Mouse (Mus musculus) myocyte (in vitro differentiated cells): ENCODE results near the gene Lrrc37a. TPM values are rescaled to one million over a fixed set of nuclear protein-coding genes. Genes with fewer than 3 reads are reported as not detected.
A peak's percentile ranks its signal among the peaks of the same experiment; 100 is the strongest.

Experiments
- H3K27me3 ChIP-seq: one replicate; pipeline ENCODE4 v1.6.1; 2011; ENCODE audit not compliant: control insufficient read depth, insufficient read depth, insufficient read length
- H3K36me3 ChIP-seq: one replicate; pipeline ENCODE4 v1.6.1; 2011; ENCODE audit not compliant: control insufficient read depth, insufficient read depth
- H3K4me2 ChIP-seq: one replicate; pipeline ENCODE4 v1.6.1; 2011; ENCODE audit warnings: low read depth, control low read depth
- H3K4me3 ChIP-seq: one replicate; pipeline ENCODE4 v1.5.1; 2011; ENCODE audit warnings: mild to moderate bottlenecking, control low read depth, moderate library complexity
- H3K79me2 ChIP-seq: one replicate; pipeline ENCODE4 v1.6.1; 2011; ENCODE audit not compliant: control insufficient read depth, insufficient read depth
- H3ac ChIP-seq: one replicate; pipeline ENCODE4 v1.6.1; 2011; ENCODE audit not compliant: control insufficient read depth, insufficient read length
- CEBPB ChIP-seq: IDR thresholded peaks from 2 replicates; pipeline ENCODE4 v1.6.1; 2011; ENCODE audit warnings: mild to moderate bottlenecking, moderate library complexity; ENCODE audit not compliant: poor library complexity, insufficient read depth, severe bottlenecking
- E2F4 ChIP-seq: IDR thresholded peaks from one replicate; pipeline ENCODE4 v1.6.1; 2011; ENCODE audit warnings: mild to moderate bottlenecking, control low read depth, moderate library complexity; ENCODE audit not compliant: insufficient read depth
- MAX ChIP-seq: IDR thresholded peaks from one replicate; pipeline ENCODE4 v1.6.1; 2011; ENCODE audit warnings: low read depth, mild to moderate bottlenecking, control low read depth
- MYOD1 ChIP-seq, 3 experiments: IDR thresholded peaks; one replicate each; pipeline ENCODE4 v1.6.1; 2011; ENCODE audit warnings: control low read depth in 2 of 3, low read depth in 2 of 3, mild to moderate bottlenecking in 2 of 3, moderate library complexity in 1 of 3; ENCODE audit not compliant: insufficient read length in 2 of 3, control insufficient read depth in 1 of 3
- MYOG ChIP-seq, 3 experiments: IDR thresholded peaks; one replicate each; pipeline ENCODE4 v1.6.1; 2011; ENCODE audit warnings: control low read depth in 2 of 3, low read depth in 2 of 3, mild to moderate bottlenecking in 2 of 3; ENCODE audit not compliant: insufficient read length in 2 of 3, control insufficient read depth in 1 of 3, insufficient read depth in 1 of 3
- POLR2A ChIP-seq: IDR thresholded peaks from one replicate; pipeline ENCODE4 v1.6.1; 2011; ENCODE audit warnings: low read depth, mild to moderate bottlenecking, control low read depth, moderate library complexity; ENCODE audit not compliant: insufficient read length
- POLR2AphosphoS2 ChIP-seq: IDR thresholded peaks from one replicate; pipeline ENCODE4 v1.6.1; 2011; ENCODE audit warnings: low read depth, control low read depth; ENCODE audit not compliant: insufficient read length
- REST ChIP-seq: IDR thresholded peaks from one replicate; pipeline ENCODE4 v1.6.1; 2011; ENCODE audit warnings: mild to moderate bottlenecking, control low read depth, moderate library complexity; ENCODE audit not compliant: insufficient read depth, insufficient read length
- SRF ChIP-seq: IDR thresholded peaks from one replicate; pipeline ENCODE4 v1.6.1; 2011; ENCODE audit warnings: low read depth; ENCODE audit not compliant: control insufficient read depth, insufficient read length
- TCF12 ChIP-seq: IDR thresholded peaks from one replicate; pipeline ENCODE4 v1.6.1; 2011; ENCODE audit warnings: mild to moderate bottlenecking, control low read depth; ENCODE audit not compliant: poor library complexity, insufficient read depth, severe bottlenecking
- TCF3 ChIP-seq: IDR thresholded peaks from one replicate; pipeline ENCODE4 v1.6.1; 2011; ENCODE audit warnings: low read depth, control low read depth; ENCODE audit not compliant: insufficient read length
- USF1 ChIP-seq: IDR thresholded peaks from one replicate; pipeline ENCODE4 v1.6.1; 2011; ENCODE audit warnings: low read depth, mild to moderate bottlenecking, control low read depth, moderate library complexity
- polyA plus RNA-seq: library from polyadenylated mRNA; unstranded; fragments of >200 nt; fragmentation: generic; extraction: Trizol; gene quantifications from one replicate; pipeline ENCODE4 v1.2.1, GENCODE M21; 2012; ENCODE audit warnings: missing spikeins

Gene Lrrc37a
- polyA plus RNA-seq, 1 experiment: not detected

DNA sequence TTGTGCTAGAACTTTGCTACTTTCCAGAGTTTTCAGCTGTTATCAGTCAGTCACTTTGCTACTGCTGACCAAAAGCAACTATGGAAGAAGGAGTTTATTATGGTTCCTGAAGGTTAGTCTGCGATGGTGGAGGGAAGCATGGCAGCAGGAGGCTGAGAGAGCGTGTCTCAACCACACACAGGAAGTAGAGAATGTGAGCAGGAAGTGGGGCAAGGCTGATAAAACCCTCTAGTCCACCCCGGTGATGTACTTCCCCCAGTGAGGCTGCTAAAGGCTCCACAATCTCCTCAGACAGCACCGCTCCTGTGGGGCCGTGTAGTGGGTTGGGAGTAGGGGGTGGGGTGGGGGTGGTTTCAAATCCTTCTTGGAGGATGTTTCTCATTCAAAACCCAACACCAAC, 68.1 kb downstream of the Lrrc37a start:
- Histone ChIP-seq H3ac (no peak overlapping the region), H3K27me3 (peaks cover 65% of the 10 kb centered on the region)
- no peak for TF ChIP-seq REST
- no peak for TF ChIP-seq E2F4
- TF ChIP-seq MYOG (IDR thresholded peaks at IDR 0.05; ENCODE audit: control insufficient read depth in 1 of 3, insufficient read depth in 1 of 3, insufficient read length in 2 of 3, low read depth in 2 of 3): no peak
- no peak for TF ChIP-seq SRF
- TF ChIP-seq MAX: no peak
- TF ChIP-seq TCF12: no peak
- no peak for TF ChIP-seq CEBPB
- no peak for TF ChIP-seq USF1
- TF ChIP-seq POLR2AphosphoS2: no peak
- TF ChIP-seq TCF3: no peak
- TF ChIP-seq POLR2A: no peak
- TF ChIP-seq MYOD1 (IDR thresholded peaks at IDR 0.05; ENCODE audit: control insufficient read depth in 1 of 3, insufficient read length in 2 of 3, low read depth in 2 of 3): no peak

DNA sequence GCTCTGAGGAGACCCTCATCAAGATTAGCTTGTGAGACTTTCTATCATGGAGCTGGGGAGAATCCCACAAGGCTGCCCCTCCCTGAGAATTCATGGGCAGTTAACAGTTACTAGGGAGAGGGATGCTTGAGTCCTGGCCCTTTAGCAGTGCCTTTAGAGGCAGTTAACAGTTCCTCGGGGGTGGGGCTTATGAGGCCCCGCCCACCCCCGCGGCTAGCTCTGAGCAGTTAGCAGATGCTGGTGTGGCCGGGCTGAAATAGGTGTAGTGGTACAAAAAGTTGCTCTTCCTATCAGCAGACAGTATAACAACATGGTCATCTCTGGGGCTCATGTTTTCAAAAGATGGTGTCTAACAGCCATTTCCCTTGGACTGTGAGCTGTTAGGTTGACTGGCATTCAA, 79.4 kb downstream of the Lrrc37a start:
- no peak for TF ChIP-seq REST
- TF ChIP-seq USF1: no peak
- TF ChIP-seq POLR2AphosphoS2: no peak
- TF ChIP-seq MAX: no peak
- no peak for TF ChIP-seq MYOG (IDR thresholded peaks at IDR 0.05; ENCODE audit: control insufficient read depth in 1 of 3, insufficient read depth in 1 of 3, insufficient read length in 2 of 3, low read depth in 2 of 3)
- no peak for TF ChIP-seq POLR2A
- TF ChIP-seq SRF: no peak
- no peak for TF ChIP-seq E2F4
- no peak for TF ChIP-seq CEBPB
- no peak for TF ChIP-seq TCF12
- no peak for TF ChIP-seq MYOD1 (IDR thresholded peaks at IDR 0.05; ENCODE audit: control insufficient read depth in 1 of 3, insufficient read length in 2 of 3, low read depth in 2 of 3)
- no peak for TF ChIP-seq TCF3

More for the DNA sequence above, 68.1 kb downstream of the Lrrc37a start:
- no peak overlapping the region for H3K4me2 ChIP-seq
- no peaks in the 10 kb centered on the region for H3K79me2 ChIP-seq
- H3K4me3 ChIP-seq: no peak overlapping the region
- H3K36me3 ChIP-seq: no peaks in the 10 kb centered on the region

DNA sequence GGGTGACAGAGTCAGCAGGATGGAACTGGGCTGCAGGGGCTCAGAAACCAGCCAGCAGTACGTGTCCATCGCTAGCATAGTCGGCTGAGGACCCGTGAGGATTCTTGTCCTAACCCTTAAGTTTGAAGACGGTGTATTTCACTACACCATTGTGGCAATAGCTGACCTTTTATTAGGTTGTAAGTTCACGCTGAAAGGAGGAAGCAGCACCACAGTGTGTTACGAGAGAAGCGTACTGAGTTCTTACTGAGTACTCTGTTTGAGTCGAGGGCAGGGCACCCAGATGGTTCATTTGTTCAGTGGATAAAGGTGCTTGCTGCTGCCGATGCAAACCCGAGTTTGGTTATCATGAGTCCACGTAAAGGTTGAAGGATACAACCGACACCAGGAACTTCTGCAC, 84.7 kb downstream of the Lrrc37a start:
- H3K27me3 ChIP-seq: peaks cover 10% of the 10 kb centered on the region
- no peak overlapping the region for H3ac ChIP-seq
- no peak overlapping the region for H3K4me3 ChIP-seq
- TF ChIP-seq REST (no peak), CEBPB (no peak), MYOG (IDR thresholded peaks at IDR 0.05; ENCODE audit: control insufficient read depth in 1 of 3, insufficient read depth in 1 of 3, insufficient read length in 2 of 3, low read depth in 2 of 3) (no peak), E2F4 (no peak), USF1 (no peak), POLR2A (no peak), MAX (no peak), TCF3 (no peak), POLR2AphosphoS2 (no peak), TCF12 (no peak), SRF (no peak), MYOD1 (IDR thresholded peaks at IDR 0.05; ENCODE audit: control insufficient read depth in 1 of 3, insufficient read length in 2 of 3, low read depth in 2 of 3) (no peak)
- H3K36me3 ChIP-seq: no peaks in the 10 kb centered on the region
- no peak overlapping the region for H3K4me2 ChIP-seq
- H3K79me2 ChIP-seq: no peaks in the 10 kb centered on the region

More for the DNA sequence above, 79.4 kb downstream of the Lrrc37a start:
- H3K36me3 ChIP-seq: no peaks in the 10 kb centered on the region
- H3K4me3 ChIP-seq: no peak overlapping the region
- no peak overlapping the region for H3ac ChIP-seq
- no peak overlapping the region for H3K4me2 ChIP-seq
- H3K27me3 ChIP-seq: peaks cover 17% of the 10 kb centered on the region
- no peaks in the 10 kb centered on the region for H3K79me2 ChIP-seq

DNA sequence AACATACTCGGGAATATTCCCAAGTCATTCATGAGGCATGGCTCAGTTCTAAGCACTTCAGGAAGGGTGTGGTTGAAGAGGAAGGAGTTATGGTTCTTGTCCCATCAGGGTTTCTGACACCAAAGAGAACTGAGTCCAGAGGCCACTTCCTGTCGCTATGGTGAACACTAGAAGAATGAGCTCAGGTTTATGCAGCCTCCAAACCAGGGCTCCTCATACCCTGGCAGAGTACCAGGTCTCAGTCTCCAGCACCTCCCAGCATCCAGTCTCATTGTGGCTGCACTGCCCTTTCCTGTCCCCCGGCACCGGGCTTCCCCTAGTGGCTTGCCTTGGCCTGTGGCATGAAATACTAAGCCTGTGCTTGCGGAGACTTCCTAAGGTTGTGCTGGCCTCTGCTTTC, 85.2 kb downstream of the Lrrc37a start:
- no peaks in the 10 kb centered on the region for H3K36me3 ChIP-seq
- TF ChIP-seq SRF: no peak
- TF ChIP-seq USF1: no peak
- TF ChIP-seq MYOG (IDR thresholded peaks at IDR 0.05; ENCODE audit: control insufficient read depth in 1 of 3, insufficient read depth in 1 of 3, insufficient read length in 2 of 3, low read depth in 2 of 3): no peak
- TF ChIP-seq POLR2AphosphoS2: no peak
- no peak for TF ChIP-seq MYOD1 (IDR thresholded peaks at IDR 0.05; ENCODE audit: control insufficient read depth in 1 of 3, insufficient read length in 2 of 3, low read depth in 2 of 3)
- no peak for TF ChIP-seq REST
- TF ChIP-seq POLR2A: no peak
- no peak for TF ChIP-seq E2F4
- TF ChIP-seq CEBPB: no peak
- no peak for TF ChIP-seq TCF3
- TF ChIP-seq MAX: no peak
- no peak for TF ChIP-seq TCF12

DNA sequence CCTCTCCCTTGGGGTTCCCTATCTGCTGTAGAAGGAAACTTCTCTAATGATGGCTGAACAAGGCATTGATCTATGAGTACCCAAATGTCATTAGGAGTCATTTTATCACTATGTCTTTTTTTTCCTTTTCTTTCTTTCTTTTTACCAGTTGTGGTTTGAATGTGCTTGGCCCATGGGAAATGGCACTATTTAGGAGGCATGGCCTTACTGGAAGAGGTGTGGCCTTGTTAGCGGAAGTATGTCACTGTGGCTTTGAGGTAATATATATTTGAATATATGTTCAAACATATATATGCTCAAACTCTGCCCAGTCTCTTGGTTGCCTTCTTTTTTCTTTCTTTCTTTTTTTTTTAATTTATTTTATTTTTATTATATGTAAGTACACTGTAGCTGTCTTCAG, 90.9 kb downstream of the Lrrc37a start:
- H3K27me3 ChIP-seq: peaks cover 4% of the 10 kb centered on the region
- no peaks in the 10 kb centered on the region for H3K36me3 ChIP-seq
- H3K79me2 ChIP-seq: peaks cover 22% of the 10 kb centered on the region
- TF ChIP-seq E2F4 (no peak), MYOG (IDR thresholded peaks at IDR 0.05; ENCODE audit: control insufficient read depth in 1 of 3, insufficient read depth in 1 of 3, insufficient read length in 2 of 3, low read depth in 2 of 3) (no peak), MYOD1 (IDR thresholded peaks at IDR 0.05; ENCODE audit: control insufficient read depth in 1 of 3, insufficient read length in 2 of 3, low read depth in 2 of 3) (no peak), SRF (no peak), CEBPB (no peak), USF1 (no peak), POLR2A (no peak), REST (no peak), TCF12 (no peak), MAX (no peak), POLR2AphosphoS2 (no peak), TCF3 (no peak)
- H3K4me2 ChIP-seq: peak overlapping the region; percentile 100
- H3K4me3 ChIP-seq: peak overlapping the region; percentile 72
- H3ac ChIP-seq: no peak overlapping the region

More for the DNA sequence above, 85.2 kb downstream of the Lrrc37a start:
- Histone ChIP-seq H3K4me2 (no peak overlapping the region), H3K79me2 (no peaks in the 10 kb centered on the region), H3K27me3 (peaks cover 10% of the 10 kb centered on the region), H3K4me3 (no peak overlapping the region), H3ac (no peak overlapping the region)
